ENCODE assay signal across 8 mouse cellular contexts in the genomic region with DNA sequence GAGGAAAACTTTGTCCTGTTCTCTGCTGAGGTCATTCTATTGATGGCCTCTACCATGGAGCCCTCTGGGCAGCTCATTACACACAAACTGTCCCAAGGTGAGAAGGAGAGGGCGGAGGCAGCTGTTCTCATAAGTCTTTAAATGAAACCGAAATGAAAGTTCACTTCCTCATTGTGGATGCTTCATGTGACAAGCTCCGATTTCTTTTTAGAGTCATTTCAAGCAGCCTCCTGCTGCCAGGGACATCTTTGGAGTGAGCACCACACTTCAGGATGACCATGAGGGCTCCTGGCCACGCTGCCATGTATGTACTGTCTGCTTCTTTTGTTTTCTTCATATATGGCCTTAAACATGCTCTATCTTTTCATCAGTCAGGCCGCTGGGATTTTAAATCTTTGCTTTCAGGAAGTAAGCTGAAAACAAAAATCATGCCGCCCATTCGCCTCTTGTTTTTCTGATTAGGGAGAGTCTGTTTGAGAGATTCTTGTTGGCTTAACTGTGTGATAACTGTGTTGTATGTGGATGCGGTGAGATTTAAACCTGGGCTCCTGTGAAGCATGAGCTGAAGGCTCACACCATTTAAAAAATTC. TPM values are rescaled to one million over a fixed set of nuclear protein-coding genes. Genes with fewer than 3 reads are reported as not detected.
DNase-seq lines count a peak whose midpoint lies in the region; ATAC-seq and TF ChIP-seq lines count a peak whose summit lies in the region.

A gene (plus strand): TSS at position 165 of the 590 bp plus-strand sequence.

- in situ Hi-C loops in CH12.LX (cut with MboI; ENCODE audit: low pct_ligation_motif_present, low pct_unique_long_range_greater_than_20kb, low sequenced_read_pairs) = no loop called here

- H3K27me3 ChIP-seq in hindbrain, embryonic 12.5 days = no peaks in the 10 kb centered on the region
- H3K27me3 ChIP-seq in hindbrain, embryonic 10.5 days (ENCODE audit: insufficient read depth, poor library complexity, severe bottlenecking) = no peaks in the 10 kb centered on the region
- H3K27me3 ChIP-seq in CH12.LX (replicated peaks) = no peaks in the 10 kb centered on the region
- H3K27me3 ChIP-seq in embryonic facial prominence, embryonic 13.5 days = no peaks in the 10 kb centered on the region

- no peak for TF ChIP-seq CTCF in CH12.LX (conservative IDR thresholded peaks at IDR 0.05 in 1 of 2, IDR thresholded peaks at IDR 0.05 in 1 of 2; ENCODE audit: low read depth in 2 of 2, low read length in 2 of 2)

- H3K36me3 ChIP-seq in hindbrain, embryonic 12.5 days = no peaks in the 10 kb centered on the region
- H3K36me3 ChIP-seq in hindbrain, embryonic 10.5 days = no peaks in the 10 kb centered on the region
- peaks cover 10 to 21% of the 10 kb centered on the region in 2 experiments for H3K36me3 ChIP-seq in CH12.LX (replicated peaks in 1 of 2; ENCODE audit: control insufficient read depth in 1 of 2, insufficient read depth in 1 of 2, low read length in 1 of 2)
- no peaks in the 10 kb centered on the region for H3K36me3 ChIP-seq in embryonic facial prominence, embryonic 13.5 days

- no peaks in the 10 kb centered on the region for H3K4me1 ChIP-seq in hindbrain, embryonic 12.5 days
- H3K4me1 ChIP-seq in hindbrain, embryonic 10.5 days (replicated peaks) = no peaks in the 10 kb centered on the region
- peaks cover 25 to 54% of the 10 kb centered on the region in 2 experiments for H3K4me1 ChIP-seq in CH12.LX (ENCODE audit: control insufficient read depth in 1 of 2, insufficient read depth in 2 of 2)
- H3K4me1 ChIP-seq in embryonic facial prominence, embryonic 13.5 days = 0 out of 2 replicates have a peak, but pooled peaks cover 6% of the 10 kb centered on the region

- H3K9me3 ChIP-seq in hindbrain, embryonic 12.5 days (replicated peaks) = no peaks in the 10 kb centered on the region
- H3K9me3 ChIP-seq in hindbrain, embryonic 10.5 days = no peaks in the 10 kb centered on the region
- H3K9me3 ChIP-seq in CH12.LX (replicated peaks; ENCODE audit: low read length) = peaks cover 3% of the 10 kb centered on the region
- no peaks in the 10 kb centered on the region for H3K9me3 ChIP-seq in embryonic facial prominence, embryonic 13.5 days

- WGBS in hindbrain, embryonic 12.5 days = 92% methylated on average over 8 of the region's 8 CpGs
- 91% methylated on average over 8 of the region's 8 CpGs for WGBS in hindbrain, embryonic 10.5 days
- 84% methylated on average over 8 of the region's 8 CpGs for WGBS in embryonic facial prominence, embryonic 13.5 days

- no peak for ATAC-seq in hindbrain, embryonic 12.5 days (ENCODE audit: low FRiP score)
- no peak for ATAC-seq in embryonic facial prominence, embryonic 13.5 days (ENCODE audit: insufficient number of reproducible peaks, insufficient read depth, low FRiP score, low TSS enrichment, low read depth)

- TF ChIP-seq RAD21 in CH12.LX (IDR thresholded peaks at IDR 0.05; ENCODE audit: low read depth, low read length) = no peak

- peak; percentile 86 for TF ChIP-seq POLR2A in CH12.LX (IDR thresholded peaks at IDR 0.05; ENCODE audit: low read depth, low read length)

- dilution Hi-C loops in CH12.LX (cut with MboI; ENCODE audit: extremely low pct_ligation_motif_present, extremely low pct_unique_long_range_greater_than_20kb, low sequenced_read_pairs) = no loop called here

- no peak within 1 kb of the TSS for H3K4me2 ChIP-seq in hindbrain, embryonic 12.5 days (replicated peaks)
- H3K4me2 ChIP-seq in CH12.LX (ENCODE audit: insufficient read depth, low read depth, poor library complexity, severe bottlenecking) = peak within 1 kb of the TSS; percentile 33
- no peak within 1 kb of the TSS for H3K4me2 ChIP-seq in embryonic facial prominence, embryonic 13.5 days

- intact Hi-C loops in left cerebral cortex, postnatal 10 days (cut with DNase I) = loop anchor here (5.0 kb wide), 1 partner anchor 36 kb away; no protein-coding TSS in a partner anchor

- H3K9ac ChIP-seq in hindbrain, embryonic 12.5 days = no peak within 1 kb of the TSS
- peak within 1 kb of the TSS; percentile 64 for H3K9ac ChIP-seq in CH12.LX (ENCODE audit: insufficient read depth, low read depth)
- H3K9ac ChIP-seq in embryonic facial prominence, embryonic 13.5 days = no peak within 1 kb of the TSS

- peaks cover 23% of the 10 kb centered on the region for H3K79me2 ChIP-seq in CH12.LX (replicated peaks; ENCODE audit: control insufficient read depth, extremely low read depth, insufficient read depth, poor library complexity, severe bottlenecking)

- no peak within 1 kb of the TSS for H3K4me3 ChIP-seq in hindbrain, embryonic 12.5 days
- no peak within 1 kb of the TSS for H3K4me3 ChIP-seq in hindbrain, embryonic 10.5 days
- H3K4me3 ChIP-seq in CH12.LX (replicated peaks in 1 of 3; ENCODE audit: low read depth in 2 of 3, low read length in 2 of 3, poor library complexity in 1 of 3) = peak within 1 kb of the TSS; percentile 43 to 62 (median 53)
- H3K4me3 ChIP-seq in embryonic facial prominence, embryonic 13.5 days = no peak within 1 kb of the TSS

- DNase-seq in hindbrain, embryonic 10.5 days (ENCODE audit: low spot score) = no peak
- peak; percentile 89 for DNase-seq in CH12.LX (ENCODE audit: extremely low read depth)
- no peak for DNase-seq in left cerebral cortex, postnatal 10 days (ENCODE audit: extremely low spot score in 1 of 2, low spot score in 2 of 2)
- DNase-seq in naive thymus-derived CD4-positive, alpha-beta T cell, adult 2 months (ENCODE audit: low read depth) = peak; percentile 75
- DNase-seq in urinary bladder, postnatal 10 days (ENCODE audit: low spot score) = no peak
- no peak for DNase-seq in urinary bladder, postnatal 14 days (ENCODE audit: low spot score)

- peak; percentile 79 for TF ChIP-seq EP300 in CH12.LX (IDR thresholded peaks at IDR 0.05; ENCODE audit: low read length)

- H3K27ac ChIP-seq in hindbrain, embryonic 12.5 days = no peak within 1 kb of the TSS
- no peak within 1 kb of the TSS for H3K27ac ChIP-seq in hindbrain, embryonic 10.5 days
- peak within 1 kb of the TSS; percentile 60 for H3K27ac ChIP-seq in CH12.LX (ENCODE audit: insufficient read depth, low read depth)
- no peak within 1 kb of the TSS for H3K27ac ChIP-seq in embryonic facial prominence, embryonic 13.5 days

TF ChIP-seq in CH12.LX, 34 proteins besides CTCF, POLR2A, EP300 and RAD21 (continues in another document):
- TF ChIP-seq SMC3 (IDR thresholded peaks at IDR 0.05; ENCODE audit: low read depth, low read length) (no peak), ZKSCAN1 (IDR thresholded peaks at IDR 0.05; ENCODE audit: borderline replicate concordance, low read depth, low read length) (no peak), HCFC1 (IDR thresholded peaks at IDR 0.05; ENCODE audit: low read depth, low read length) (no peak; the same call in 1 of the 2 replicates), MAZ (IDR thresholded peaks at IDR 0.05; ENCODE audit: low read depth, low read length) (no peak), ELF1 (IDR thresholded peaks at IDR 0.05; ENCODE audit: low read depth, low read length) (peak; percentile 78), ZC3H11A (IDR thresholded peaks at IDR 0.05; ENCODE audit: low read depth, low read length) (no peak), IRF4 (IDR thresholded peaks at IDR 0.05; ENCODE audit: low read depth, low read length) (peak; percentile 90), PAX5 (IDR thresholded peaks at IDR 0.05; ENCODE audit: low read length) (no peak), UBTF (IDR thresholded peaks at IDR 0.05; ENCODE audit: low read depth, low read length) (no peak), SIN3A (IDR thresholded peaks at IDR 0.05; ENCODE audit: low read length) (peak; percentile 78; the same call in 1 of the 2 replicates), MEF2A (IDR thresholded peaks at IDR 0.05; ENCODE audit: borderline replicate concordance, low read depth, low read length) (0 out of 2 replicates have a peak, but pooled peaks have one; percentile 48), JUND (conservative IDR thresholded peaks at IDR 0.05; ENCODE audit: low read depth, low read length) (peak; percentile 68; the same call in 1 of the 2 replicates), TCF12 (IDR thresholded peaks at IDR 0.05; ENCODE audit: low read depth, low read length) (peak; percentile 62; the same call in 1 of the 2 replicates), MYC (IDR thresholded peaks at IDR 0.05; ENCODE audit: low read depth, low read length) (peak; percentile 94), ZNF384 (IDR thresholded peaks at IDR 0.05; ENCODE audit: low read depth, low read length) (no peak), USF1 (IDR thresholded peaks at IDR 0.05; ENCODE audit: low read depth, low read length) (peak; percentile 52), MXI1 (IDR thresholded peaks at IDR 0.05; ENCODE audit: low read depth, low read length) (peak; percentile 42; the same call in 1 of the 2 replicates), GABPA (IDR thresholded peaks at IDR 0.05; ENCODE audit: insufficient replicate concordance, low read depth, low read length) (no peak), USF2 (conservative IDR thresholded peaks at IDR 0.05; ENCODE audit: low read depth, low read length) (peak; percentile 48), CHD2 (IDR thresholded peaks at IDR 0.05; ENCODE audit: low read length) (no peak), BHLHE40 (IDR thresholded peaks at IDR 0.05; ENCODE audit: low read depth, low read length) (peak; percentile 73), TBP (conservative IDR thresholded peaks at IDR 0.05; ENCODE audit: low read depth, low read length) (peak; percentile 88), MAX (IDR thresholded peaks at IDR 0.05; ENCODE audit: low read length) (peak; percentile 90), JUN (IDR thresholded peaks at IDR 0.05; ENCODE audit: insufficient read depth, low read depth, low read length) (no peak), RCOR1 (conservative IDR thresholded peaks at IDR 0.05; ENCODE audit: low read depth, low read length) (no peak), NRF1 (IDR thresholded peaks at IDR 0.05; ENCODE audit: low read depth, low read length) (no peak), E2F4 (IDR thresholded peaks at IDR 0.05; ENCODE audit: insufficient replicate concordance, low read depth, low read length) (no peak), NELFE (IDR thresholded peaks at IDR 0.05; ENCODE audit: low read depth, low read length) (peak; percentile 72), KAT2A (IDR thresholded peaks at IDR 0.05; ENCODE audit: insufficient replicate concordance, low read length) (no peak)

RNA-seq across cellular contexts. Expression of the gene that starts here (rescaled TPM):
- 9.3 and 12.0 TPM in 2 replicates for polyA plus RNA-seq in hindbrain, embryonic 12.5 days (2016; fragmentation: Nextera tagmentation; extraction: Ambion mirVana)
- polyA plus RNA-seq in hindbrain, embryonic 10.5 days (2016; fragmentation: Nextera tagmentation; extraction: Ambion mirVana) = 3.9 and 7.6 TPM in 2 replicates
- total RNA-seq in CH12.LX (2012; rRNA removed) (178 and 202 TPM in 2 replicates), CH12.LX (2014; rRNA removed) (282 and 300 TPM in 2 replicates)
- 238 and 271 TPM in 2 replicates for polyA plus RNA-seq in CH12.LX (2012; ENCODE audit: insufficient read length, low read depth)
- polyA plus RNA-seq in embryonic facial prominence, embryonic 13.5 days (2015; fragmentation: Nextera tagmentation; extraction: Ambion mirVana) = 11.8 and 12.6 TPM in 2 replicates
- 10 to 100 TPM; 18.5 to 19.0 TPM for total RNA-seq in left cerebral cortex, postnatal 10 days (2021)

Comparison
In these comparisons a context has a peak if more than half of its experiments do, and no peak if none do; other contexts are left out.
1. RNA of the gene that starts here (total RNA-seq): 178 to 300 TPM in CH12.LX; 18.5 to 19.0 TPM in left cerebral cortex, postnatal 10 days; every median in the first group is over 4 times any median in the second.
2. RNA of the gene that starts here (polyA plus RNA-seq): 238 to 271 TPM in CH12.LX; 9.3 to 12.0 TPM in hindbrain, embryonic 12.5 days, 11.8 to 12.6 TPM in embryonic facial prominence, embryonic 13.5 days and 3.9 to 7.6 TPM in hindbrain, embryonic 10.5 days; every median in the first group is over 10 times any median in the second.
3. H3K4me3 ChIP-seq: peak in CH12.LX (3 of 3); none in hindbrain, embryonic 12.5 days (single experiment), hindbrain, embryonic 10.5 days (single experiment) and embryonic facial prominence, embryonic 13.5 days (single experiment).
4. DNase-seq: peak in CH12.LX (single experiment) and naive thymus-derived CD4-positive, alpha-beta T cell, adult 2 months (single experiment); none in hindbrain, embryonic 10.5 days (single experiment), left cerebral cortex, postnatal 10 days (0 of 2), urinary bladder, postnatal 10 days (single experiment) and urinary bladder, postnatal 14 days (single experiment).